Mouse (Mus musculus) granulocyte monocyte progenitor cell, adult 5-6 weeks (primary cell): ENCODE measurements around the gene Gpr87. TPM values are rescaled to one million over a fixed set of nuclear protein-coding genes. Genes with fewer than 3 reads are reported as not detected.

Experiments used
- ATAC-seq: replicated peaks from 2 replicates; pipeline ENCODE4 v1.8.0; 2016; ENCODE audit warnings: mild to moderate bottlenecking, moderate TSS enrichment, inconsistent platforms; ENCODE audit not compliant: poor library complexity, severe bottlenecking
- total RNA-seq, 2 experiments: library from RNA; stranded (forward) in 1 of 2; stranded (reverse) in 1 of 2; fragments of 200-712, 200-1000 nt in 1 of 2; fragments of >200 nt in 1 of 2; fragmentation: Nextera tagmentation in 1 of 2; gene quantifications; 2 replicates each; pipeline ENCODE4 v1.2.3; 2014 to 2017

Gpr87 gene
- total RNA-seq (2014; fragmentation: Nextera tagmentation) (not detected in 2 replicates), total RNA-seq (2017) (not detected in 2 replicates)

DNA sequence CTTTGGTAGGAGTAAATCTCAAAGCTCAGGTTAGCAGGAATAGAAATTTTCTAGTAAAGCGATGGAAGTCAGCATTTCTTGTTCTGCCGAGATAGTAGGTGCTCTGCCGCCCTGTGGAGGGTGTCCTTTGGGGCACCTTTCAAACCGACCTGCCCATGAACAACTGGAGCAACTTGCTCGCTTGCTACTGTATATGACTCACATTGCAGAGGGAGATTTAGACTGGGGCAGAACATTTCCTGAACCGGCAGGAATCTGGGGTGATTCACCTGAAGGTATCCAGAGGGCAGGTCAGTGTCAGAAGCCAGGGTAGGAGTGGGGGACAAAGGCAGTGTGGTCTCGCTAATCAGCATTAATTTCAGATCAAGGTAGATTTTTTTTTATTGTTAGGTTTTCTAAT, at the start of gene Gpr87:
TSS of gene Gpr87 (minus strand) at position 167 of the 400 bp plus-strand sequence.
- no peak for ATAC-seq

DNA sequence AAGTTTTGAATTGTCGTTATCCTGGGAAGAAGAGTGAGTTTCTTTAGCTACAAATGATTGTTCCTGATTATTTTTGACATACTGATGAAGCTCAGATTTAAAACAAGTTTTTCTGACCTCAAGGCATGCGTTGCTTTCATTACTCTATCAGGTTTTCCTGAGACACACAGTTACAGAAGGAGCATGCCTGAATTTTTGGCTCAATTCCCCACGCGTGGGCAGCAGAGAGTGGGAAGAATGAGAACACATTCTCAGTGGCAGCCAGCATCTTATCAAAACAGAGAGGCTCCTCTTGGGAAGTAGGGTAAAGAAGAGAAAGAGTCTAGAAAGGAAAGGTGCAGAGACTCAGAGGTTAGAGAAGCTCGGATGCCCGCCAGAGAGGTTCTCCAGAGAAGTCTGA, 48.5 kb upstream of the Gpr87 start:
- no peak for ATAC-seq

DNA sequence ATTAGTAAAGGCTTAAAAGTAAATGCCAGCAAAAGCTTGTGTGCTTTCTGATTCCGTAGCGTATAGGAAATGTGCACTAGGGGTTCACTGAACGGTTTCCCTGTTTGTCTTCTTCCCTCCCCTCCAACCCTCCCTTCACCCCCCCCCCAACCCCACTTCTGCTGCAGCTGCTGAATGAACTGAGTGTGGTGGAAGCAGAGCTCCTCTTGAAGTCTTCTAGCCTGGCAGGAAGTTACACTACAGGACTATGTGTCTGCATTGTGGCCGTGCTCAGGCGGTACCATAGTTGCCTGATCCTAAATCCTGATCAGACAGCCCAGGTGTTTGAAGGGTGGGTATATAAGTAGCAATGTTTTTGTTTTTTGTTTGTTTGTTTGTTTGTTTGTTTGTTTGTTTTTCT, 40.0 kb upstream of the Gpr87 start:
- ATAC-seq = peak; percentile 98

DNA sequence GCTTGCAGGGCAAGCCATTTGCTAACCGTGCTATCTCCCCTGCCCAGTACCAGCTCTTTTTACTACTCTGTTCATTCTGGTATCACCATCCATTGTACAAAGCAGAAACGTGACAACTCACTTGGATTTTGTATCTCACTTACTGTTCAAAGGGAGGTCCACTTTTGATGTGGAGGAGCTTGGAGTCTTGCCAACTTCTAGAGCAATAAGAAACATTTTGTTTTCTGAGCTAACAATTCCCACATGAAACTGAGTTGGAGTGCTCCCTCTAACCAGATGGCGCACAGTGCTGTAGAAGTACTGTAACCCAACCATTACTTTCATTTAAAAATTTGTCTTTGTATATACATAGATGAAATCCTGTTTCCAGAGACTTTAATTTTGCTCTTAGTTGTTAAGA, 36.0 kb upstream of the Gpr87 start:
- no peak for ATAC-seq

DNA sequence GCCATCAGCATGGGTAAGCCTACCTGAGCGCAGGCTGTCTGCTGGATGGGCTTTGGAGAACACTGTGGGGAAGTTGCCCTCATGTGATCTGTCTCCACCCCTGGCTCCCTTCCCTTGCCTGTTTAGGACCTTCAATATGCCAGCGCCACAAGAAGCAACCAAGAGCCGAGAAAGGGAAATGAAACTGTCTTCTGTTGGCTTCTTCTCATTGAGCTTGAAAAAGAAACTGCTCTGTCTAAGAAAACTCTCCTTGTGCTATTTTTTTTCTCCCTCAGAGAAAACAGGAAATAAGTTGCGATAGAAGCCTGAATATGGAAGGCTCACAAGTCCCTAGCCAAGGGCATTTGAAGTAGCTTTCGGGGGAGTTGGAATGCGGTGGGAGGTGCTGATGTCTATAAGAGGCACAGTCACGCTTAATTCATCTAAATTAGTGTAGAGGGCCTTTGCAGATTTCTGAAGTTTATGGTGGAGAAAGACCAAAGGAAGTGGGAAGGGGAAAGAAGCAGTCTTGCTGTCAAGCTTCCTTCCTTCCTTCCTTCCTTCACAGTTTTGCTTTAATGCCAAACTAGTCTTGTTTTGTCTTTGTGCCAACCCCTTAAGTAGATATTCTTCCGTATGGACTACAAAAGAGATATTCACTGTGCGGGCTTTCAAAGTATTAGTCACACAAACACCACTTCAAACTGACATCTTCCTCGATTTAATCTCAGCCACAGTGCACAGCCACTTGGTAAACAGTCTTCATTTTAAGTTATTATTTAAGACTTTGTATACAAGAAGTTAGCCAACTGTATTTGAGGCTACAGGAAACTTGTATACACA, 34.0 kb upstream of the Gpr87 start:
- peak; percentile 89 for ATAC-seq

DNA sequence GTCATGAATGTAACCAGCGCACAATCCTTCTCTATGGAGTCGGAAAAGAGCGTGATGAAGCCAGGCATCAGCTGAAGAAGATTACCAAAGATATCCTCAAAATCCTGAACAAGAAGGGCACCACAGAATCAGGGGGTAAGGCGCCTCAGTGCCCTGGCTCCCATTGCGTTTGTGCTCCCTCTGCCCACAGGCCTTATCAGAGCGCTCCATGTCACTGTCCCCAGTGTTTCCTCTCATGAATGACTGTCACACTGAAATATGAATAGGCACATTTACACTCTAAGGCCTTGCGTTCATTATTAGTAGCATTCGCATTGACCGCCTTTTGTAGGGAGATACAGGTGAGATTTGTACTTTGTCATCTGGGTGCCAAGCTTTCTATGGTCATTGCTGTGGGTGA, 32.8 kb upstream of the Gpr87 start:
- ATAC-seq = no peak

DNA sequence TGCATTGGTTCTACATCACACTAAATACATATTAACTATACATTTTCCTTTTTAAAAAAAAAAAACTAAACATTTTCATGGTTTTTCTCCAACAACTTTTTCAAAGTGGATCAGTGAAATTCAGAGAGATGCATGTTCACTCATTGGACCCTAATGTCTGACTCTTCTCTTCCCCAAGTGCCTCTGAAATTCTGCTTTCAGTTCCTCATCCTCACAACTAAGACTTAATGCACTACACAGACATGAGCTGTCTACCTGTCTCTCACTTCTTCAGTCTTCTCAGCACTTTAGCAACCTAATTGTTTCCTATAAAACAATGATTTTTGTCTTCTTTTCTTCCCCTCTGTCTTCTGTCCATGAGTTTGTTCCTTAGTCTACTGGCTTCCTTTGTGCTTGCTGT, 30.5 kb upstream of the Gpr87 start:
- ATAC-seq = peak; percentile 57

DNA sequence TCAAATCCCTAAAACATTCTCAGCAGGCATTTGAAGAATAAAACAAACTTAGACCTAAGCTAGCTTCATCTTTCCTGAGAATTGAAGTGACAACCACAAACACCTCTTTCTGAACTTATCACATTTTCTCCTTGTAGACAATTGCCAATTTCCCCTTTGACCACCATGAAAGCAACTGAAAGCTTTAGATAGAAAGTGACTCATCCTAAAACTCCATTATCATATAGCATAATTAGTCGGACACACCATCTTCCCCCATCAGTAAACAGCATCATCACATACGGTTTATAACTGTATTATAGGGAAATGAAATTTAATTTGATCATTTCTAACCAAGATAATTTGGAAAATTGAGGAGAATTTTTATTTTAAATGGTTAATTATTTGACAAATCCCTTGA, 27.4 kb upstream of the Gpr87 start:
- no peak for ATAC-seq

DNA sequence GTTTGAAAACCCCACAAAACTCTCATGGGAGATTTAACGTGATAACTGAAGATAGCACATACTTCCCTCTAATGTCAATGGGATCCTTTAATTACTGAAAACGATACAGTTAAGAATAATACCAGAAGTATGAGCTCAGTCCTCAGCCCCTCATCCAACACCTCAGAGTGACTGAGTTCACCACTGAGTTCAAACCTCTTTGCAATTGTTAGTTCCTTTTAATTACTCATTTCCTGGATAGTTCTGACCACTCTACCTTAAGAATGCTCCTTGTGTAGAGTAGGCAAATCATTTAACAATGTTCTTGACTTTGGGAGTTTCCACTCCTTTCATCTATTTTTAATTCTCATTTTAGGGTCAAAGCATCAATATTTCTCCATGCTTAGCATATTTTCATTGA, 24.4 kb upstream of the Gpr87 start:
- ATAC-seq = no peak

DNA sequence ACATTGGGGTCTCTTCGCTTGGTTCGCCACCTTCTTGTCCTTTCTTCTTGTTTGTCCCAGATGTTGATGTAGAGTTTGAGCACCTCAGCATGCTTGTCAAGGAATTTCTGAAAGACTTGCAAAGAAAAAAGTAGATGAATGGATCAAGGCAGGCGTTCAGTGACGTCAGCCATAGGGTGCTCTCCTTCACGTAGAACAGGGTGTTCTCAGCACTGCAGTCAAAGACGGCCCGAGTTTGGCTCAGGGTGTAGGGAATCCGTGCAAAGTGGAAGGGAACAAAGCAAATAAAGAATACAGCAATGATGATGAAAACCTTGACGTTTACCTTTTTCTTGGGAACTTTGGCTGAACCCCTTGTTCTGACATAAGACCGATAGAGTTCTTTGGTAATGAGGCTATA, 22.3 kb upstream of the Gpr87 start:
- no peak for ATAC-seq

DNA sequence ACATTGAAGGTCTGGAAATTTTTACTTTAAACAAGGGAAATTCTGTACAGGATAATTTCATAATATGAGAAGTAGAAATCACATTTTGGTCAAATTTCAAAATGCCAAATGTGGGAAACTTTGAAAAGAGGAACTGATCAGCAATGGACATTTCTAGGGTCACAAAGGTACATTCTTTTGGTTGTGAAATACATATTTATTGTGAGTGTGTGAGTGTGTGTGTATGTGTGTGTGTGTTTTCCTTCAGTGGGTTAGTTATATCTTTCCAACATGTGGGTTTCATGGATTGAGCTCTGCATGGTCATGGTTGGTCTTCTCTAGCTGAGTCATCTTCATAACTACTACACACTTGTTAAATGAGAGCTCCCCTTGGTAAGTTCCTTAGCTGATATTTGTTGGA, 17.5 kb upstream of the Gpr87 start:
- ATAC-seq = peak; percentile 58

DNA sequence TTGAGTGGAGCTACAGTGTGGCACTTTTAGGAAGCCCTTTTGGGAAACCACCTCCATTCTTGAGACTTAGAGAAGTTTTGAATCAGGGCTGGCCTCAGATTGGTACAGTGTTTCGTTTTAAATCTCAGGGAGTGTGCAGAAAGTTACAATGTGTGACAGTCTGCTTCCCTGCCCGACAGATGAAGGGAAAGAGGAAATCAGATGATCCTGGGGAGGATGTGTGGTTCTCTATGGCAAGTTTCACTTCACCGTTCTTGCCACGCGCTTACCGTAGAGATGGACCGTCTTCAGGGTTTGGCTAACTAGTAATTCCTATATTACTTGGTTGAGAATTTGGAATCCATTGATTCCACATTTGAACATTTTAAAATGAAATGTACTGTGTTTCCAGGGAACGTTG, 16.9 kb upstream of the Gpr87 start:
- ATAC-seq = peak; percentile 67

DNA sequence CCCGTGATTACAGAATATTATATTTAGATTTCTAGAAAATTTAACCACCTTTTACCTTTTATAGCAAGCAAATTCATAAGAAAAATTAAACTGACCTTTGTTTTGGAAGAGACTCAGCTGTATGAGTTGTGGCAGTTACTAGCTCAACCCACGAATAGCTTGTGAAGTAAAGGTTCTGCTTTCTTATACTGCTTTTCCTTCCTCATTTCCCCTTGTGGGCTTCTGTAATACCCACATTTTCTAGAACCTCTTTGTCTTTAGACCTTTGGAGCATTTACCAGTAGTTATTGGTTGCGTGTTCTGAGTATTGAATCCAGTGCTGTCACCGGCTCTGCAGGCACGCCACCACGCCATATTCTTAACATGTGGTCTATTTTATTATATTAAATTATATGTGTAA, 15.8 kb upstream of the Gpr87 start, which contains the start of gene P2ry13:
TSS of gene P2ry13 (minus strand) at position 156 of the 400 bp plus-strand sequence.
- peak; percentile 43 for ATAC-seq

DNA sequence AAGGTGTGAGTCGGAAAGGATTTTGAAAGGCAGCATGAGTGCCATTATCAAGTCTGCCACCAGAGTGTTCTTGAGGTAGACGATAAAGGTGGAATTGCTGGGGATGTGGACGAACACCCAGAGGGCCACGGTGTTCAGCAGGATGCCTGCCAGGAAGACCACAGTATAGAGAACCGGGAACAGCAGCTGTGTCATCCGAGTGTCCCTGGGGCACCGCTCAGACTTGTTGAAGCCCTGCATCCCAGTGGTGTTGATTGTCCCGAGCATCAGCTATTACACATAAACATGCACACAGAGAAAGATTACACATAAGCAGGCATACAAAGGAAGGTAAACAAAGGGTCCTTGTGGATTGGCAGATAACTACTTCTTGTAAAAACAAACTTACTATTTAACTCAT, 15.2 kb upstream of the Gpr87 start:
- ATAC-seq = no peak

DNA sequence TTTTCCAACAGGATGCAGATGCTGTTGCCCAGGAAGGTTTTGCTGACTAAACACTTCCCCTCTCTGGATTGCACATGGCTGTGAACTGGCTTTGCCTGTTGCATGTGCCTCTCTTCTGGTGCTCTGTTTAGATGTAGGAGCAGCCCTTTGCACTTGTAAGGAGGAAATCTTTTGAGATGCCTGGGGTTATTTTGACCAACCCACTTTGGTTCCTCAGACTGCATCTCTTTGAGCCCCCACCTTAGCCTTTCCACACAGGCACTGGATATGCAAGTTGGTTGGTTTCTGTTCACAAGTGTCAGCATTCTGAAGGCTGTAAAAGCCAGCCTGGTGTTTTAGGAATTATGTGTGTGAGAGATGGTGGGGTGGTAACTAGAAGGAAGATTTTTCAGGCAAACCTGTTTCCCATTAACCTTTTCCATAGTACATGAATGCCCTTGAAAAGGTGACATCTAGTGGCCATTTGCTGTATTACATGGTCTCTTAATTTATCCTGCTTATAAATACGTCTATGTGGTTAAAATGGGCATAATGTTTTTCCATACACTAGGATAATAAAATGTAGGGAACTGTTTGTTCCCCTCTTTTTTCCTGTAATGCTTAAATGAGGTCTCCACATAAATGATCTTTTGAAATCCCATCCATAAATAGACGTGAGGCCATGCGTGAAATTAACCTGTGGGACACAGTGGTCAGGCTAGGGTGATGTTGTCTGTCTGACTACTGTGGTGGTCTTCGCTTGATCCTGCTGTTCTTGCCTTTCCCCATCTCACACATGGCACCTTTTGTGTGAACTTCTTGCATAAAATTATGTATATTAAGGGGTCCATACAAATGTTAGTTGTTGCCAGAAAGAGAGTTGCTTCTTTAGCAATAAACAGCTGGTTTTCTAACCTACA, 14.0 kb upstream of the Gpr87 start:
- ATAC-seq = peak; percentile 25

DNA sequence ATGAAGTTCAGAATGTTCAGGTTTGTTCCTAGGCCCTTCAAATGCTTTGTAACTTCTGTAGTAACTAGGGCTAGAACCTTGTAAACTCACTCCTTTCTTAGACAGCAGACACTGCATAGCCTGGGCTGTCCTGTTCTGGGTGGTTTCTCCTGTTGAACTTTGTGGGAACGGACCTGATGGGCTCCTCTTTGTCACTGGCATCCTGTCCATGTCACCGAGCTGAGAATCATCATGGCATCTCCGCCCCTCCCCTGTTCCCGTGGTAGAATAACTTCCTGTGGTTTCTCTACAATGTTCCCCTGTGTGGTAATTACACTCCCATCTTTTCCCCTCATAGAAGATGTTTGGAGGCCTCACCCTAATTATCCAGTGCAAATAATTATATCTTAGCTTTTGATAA, 11.0 kb upstream of the Gpr87 start:
- peak; percentile 25 for ATAC-seq

DNA sequence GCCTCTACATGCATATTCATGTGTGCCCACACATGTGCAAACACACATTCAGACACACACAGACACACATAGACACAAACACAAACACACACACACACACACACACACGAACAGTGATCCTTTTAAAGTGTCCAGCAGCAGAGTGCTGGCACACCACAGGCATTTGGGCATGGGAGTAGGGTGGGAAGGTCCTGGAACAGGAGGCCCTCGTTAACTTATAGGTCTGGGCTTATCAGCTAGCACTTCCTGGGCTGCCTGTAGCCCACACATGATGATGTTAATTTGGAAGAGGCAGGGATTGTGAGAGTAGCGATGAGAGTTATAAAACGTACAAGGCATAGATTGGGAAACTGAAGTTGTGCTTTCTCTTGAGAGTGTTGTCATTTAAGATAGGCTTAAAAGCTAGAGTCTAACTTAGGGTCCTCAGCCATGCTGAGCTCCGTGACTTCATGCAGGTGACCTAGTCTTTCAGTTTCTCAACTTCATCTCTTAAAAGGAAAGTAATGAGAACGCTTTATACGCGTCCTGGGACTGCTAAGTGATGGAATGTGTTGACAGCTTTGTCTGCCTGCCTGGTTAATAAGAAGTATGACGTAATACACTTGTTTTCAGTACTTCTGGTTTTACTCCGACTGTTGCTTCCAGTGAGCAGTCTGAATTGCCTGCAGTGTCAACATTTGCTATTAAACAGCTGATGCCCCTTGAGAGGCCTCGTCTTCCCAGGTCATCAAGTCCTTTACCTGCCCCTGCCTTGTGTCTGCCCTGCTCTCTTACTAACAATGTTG, 10.0 kb upstream of the Gpr87 start:
- ATAC-seq = peak; percentile 42

DNA sequence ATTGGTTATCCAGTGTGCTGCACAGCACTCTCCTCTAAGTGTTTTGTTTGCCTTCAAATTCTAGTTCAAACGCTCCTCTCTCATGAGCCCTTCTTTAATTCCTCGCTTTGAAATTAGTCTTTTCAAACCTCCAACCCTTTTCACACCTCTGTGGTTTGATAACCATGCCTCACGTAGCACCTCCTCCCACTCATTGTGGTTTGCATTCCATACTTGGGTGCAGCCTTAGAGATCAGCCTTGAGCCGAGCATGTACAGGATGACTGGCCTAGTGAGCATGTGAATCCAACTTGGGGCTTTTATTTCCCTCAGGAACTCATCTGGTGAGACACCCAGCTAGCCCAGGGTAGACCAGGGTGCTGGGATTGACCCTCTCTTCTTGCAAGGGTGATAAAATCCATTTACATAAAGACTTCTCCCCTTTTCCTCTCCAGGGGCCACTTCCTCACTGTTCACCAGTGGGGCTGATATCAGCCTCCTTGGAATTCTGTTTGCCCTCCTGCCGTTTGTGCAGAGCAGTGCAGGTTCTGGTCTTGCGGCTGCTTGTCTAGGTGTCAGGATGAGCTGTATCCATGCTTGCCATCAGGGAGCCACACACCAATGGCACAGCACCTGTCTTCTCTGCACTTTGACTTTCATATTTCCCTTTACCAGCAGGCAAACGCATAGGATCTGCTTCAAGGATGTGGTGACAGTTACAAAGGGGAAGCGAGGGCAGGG, 9.1 kb upstream of the Gpr87 start:
- ATAC-seq = peak; percentile 15

DNA sequence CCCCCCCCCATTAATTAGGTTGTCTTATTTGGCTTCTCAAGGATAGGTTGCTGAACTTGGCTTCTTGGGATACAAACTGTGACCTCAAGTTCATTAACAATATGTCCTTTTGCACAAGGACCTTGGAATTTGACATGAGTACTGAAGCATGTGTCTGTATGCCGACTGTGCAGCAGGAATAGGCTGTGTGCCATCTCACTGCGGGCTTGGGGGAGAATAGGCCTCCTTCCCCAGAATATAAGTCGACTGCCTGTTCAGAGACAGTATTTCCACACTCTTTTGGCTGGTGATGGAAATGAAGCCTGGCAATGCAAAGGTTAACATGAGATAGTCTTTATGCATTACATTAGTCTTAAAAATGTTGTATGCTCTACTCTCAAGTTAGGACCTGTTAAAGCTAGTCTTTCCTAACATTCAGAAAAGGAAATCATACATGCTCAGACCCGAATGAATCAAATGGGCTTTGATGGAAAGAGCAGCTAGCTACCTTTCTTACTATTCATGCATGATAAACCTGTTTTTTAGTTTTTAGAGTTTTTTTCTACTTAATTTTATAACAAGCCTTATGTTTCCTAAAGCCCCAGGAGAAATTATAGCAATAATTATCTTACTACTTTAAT, 2.5 kb upstream of the Gpr87 start:
- ATAC-seq = no peak
